Mouse (Mus musculus): ENCODE measurements around the gene Gck. TPM values are rescaled to one million over a fixed set of nuclear protein-coding genes. Genes with fewer than 3 reads are reported as not detected.

The Gck gene
- polyA plus RNA-seq, 1 experiment from 2014 or later, result 2.8 TPM

DNA sequence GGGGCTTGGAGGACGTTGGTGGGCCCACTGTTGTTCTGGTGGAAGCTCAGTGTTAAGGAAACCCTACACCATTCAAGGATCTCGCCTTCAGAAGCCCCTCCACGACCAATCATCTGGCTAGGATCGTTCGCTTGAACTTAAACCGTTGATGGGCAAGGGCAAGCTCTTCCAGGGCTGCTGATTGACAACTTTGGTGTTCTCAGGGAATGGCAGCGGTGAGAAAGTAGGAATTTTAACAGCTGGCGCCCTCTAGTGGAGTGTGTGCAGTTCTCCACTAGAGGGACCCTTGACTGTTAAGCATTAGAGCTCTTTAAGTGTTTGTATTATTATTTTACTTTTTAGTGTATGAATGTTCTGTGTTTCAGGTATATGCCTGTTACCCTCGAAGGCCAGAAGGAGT lies 63.7 kb downstream of the Gck start:
- peak; percentile 73 for DNase-seq (ENCODE audit: low spot score)
- H3K9me3 ChIP-seq, result no peaks in the 10 kb centered on the region
- H3K36me3 ChIP-seq (replicated peaks), result no peaks in the 10 kb centered on the region
- no peak overlapping the region for H3K4me3 ChIP-seq
- WGBS, result 19% methylated on average over 9 of the region's 9 CpGs
- no peaks in the 10 kb centered on the region for H3K27me3 ChIP-seq (replicated peaks; ENCODE audit: low read depth, poor library complexity, severe bottlenecking)
- H3K27ac ChIP-seq (replicated peaks), result peak overlapping the region; percentile 44; the same call in 1 of the 2 replicates
- peaks cover 44% of the 10 kb centered on the region for H3K4me1 ChIP-seq

DNA sequence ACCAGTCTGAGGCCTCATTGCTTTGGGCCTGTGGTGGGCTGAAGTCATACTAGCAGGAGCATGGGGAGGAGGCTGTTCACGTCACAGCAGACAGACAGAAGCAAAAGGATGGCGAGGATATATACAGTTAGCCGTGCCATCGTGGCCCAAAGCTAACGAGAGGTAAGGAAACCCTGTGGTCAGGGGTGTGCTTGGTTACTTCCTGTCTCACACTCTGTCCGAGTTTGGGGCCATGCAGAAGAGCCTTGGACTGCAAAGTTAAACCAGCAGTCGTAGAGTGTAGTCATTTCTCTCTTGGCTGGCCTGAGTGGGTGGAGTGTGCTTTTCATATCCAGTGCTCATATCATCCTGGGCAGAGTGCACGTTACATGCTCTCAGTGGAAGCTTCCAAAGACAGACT lies 67.4 kb downstream of the Gck start:
- H3K36me3 ChIP-seq (replicated peaks), result no peaks in the 10 kb centered on the region
- no peak overlapping the region for H3K4me3 ChIP-seq
- H3K4me1 ChIP-seq, result peaks cover 30% of the 10 kb centered on the region
- no peak overlapping the region for H3K27ac ChIP-seq (replicated peaks)
- no peaks in the 10 kb centered on the region for H3K9me3 ChIP-seq
- no peaks in the 10 kb centered on the region for H3K27me3 ChIP-seq (replicated peaks; ENCODE audit: low read depth, poor library complexity, severe bottlenecking)
- DNase-seq (ENCODE audit: low spot score), result no peak
- 84% methylated on average over 8 of the region's 8 CpGs for WGBS

DNA sequence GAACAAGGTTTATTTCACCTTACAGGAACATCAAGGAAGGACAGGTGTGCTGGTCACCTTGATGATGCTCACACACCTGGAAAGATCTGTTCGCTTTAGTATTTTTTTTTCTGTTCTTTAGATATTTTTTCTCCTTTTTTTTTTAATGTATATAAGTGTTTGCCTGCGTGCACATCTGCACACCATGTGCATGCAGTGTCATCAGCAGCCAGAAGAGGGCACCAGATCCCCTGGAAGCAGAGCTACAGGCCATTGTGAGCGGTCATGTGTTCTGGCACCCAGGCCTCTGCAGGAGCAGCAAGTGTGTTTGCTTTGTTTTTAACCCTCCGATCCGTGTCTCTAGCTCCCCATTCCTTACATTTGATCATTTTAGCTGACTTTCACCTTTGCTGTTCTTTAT lies 70.0 kb downstream of the Gck start:
- no peaks in the 10 kb centered on the region for H3K9me3 ChIP-seq
- peak; percentile 81 for DNase-seq (ENCODE audit: low spot score)
- peaks cover 19% of the 10 kb centered on the region for H3K36me3 ChIP-seq (replicated peaks)
- peaks cover 32% of the 10 kb centered on the region for H3K4me1 ChIP-seq
- H3K4me3 ChIP-seq, result no peak overlapping the region
- no peak overlapping the region for H3K27ac ChIP-seq (replicated peaks)
- no peaks in the 10 kb centered on the region for H3K27me3 ChIP-seq (replicated peaks; ENCODE audit: low read depth, poor library complexity, severe bottlenecking)
- WGBS, result 46% methylated on average over 5 of the region's 5 CpGs

DNA sequence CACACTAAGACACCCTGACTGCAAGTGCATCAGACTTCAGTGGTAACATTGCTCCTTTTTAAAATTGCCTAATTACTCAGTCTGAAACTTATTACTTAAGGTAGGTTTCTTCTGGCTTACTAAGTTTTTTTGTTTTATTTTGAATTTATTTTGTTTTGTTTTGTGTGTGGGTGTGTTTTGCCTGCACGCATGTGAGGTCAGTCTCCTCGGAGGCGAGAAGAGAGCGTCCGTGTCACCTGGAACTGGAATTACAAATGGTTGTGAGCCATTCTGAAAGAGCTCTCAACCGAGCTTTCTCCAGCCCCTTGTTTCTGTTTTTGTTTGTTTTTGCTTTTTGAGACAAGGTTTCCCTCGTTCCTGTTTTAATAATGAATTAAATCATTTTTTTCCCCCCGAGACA lies 71.2 kb downstream of the Gck start:
- H3K4me1 ChIP-seq, result peaks cover 32% of the 10 kb centered on the region
- peaks cover 31% of the 10 kb centered on the region for H3K36me3 ChIP-seq (replicated peaks)
- H3K4me3 ChIP-seq, result peak overlapping the region; percentile 77
- WGBS, result 55% methylated on average over 8 of the region's 8 CpGs
- peak overlapping the region; percentile 87 for H3K27ac ChIP-seq (replicated peaks)
- no peak for DNase-seq (ENCODE audit: low spot score)
- no peaks in the 10 kb centered on the region for H3K27me3 ChIP-seq (replicated peaks; ENCODE audit: low read depth, poor library complexity, severe bottlenecking)
- no peaks in the 10 kb centered on the region for H3K9me3 ChIP-seq

DNA sequence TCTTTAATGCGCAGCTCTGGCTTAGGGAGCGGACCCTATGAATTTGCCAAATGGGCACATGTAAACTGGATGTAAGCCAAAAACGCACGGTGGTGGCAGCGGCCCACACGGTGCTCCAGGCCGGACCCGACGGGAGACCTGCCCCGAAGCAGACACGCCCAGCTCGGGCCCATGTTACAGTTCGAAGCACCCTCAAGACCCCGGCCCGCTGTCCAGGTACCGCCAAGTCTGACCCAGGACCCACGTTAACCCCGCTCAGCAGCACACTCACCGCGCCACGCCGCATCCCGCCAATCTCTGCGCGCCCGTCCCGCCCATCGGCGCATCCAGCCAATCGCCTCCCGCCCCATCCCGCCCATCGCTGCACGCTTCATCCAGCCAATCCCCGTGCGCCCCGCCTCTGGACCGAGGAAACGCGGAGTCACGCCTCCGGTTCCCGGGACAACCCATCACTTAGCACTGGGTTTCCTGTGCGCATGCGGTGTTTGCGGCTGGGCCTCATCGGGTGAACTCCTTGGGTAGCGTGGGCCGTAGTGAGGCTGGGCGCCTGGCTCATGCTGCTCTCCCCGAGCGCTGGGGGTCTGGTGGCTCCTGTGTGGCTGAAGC lies 71.9 kb downstream of the Gck start, which contains the start of gene Pold2:
Pold2 (minus strand) TSS at position 372 of the 606 bp plus-strand sequence.
- under 1% methylated on average over 52 of the region's 52 CpGs for WGBS
- Histone ChIP-seq H3K27me3 (replicated peaks; ENCODE audit: low read depth, poor library complexity, severe bottlenecking) (no peaks in the 10 kb centered on the region), H3K4me1 (peaks cover 32% of the 10 kb centered on the region), H3K4me3 (peak within 1 kb of the TSS; percentile 77), H3K36me3 (replicated peaks) (peaks cover 38% of the 10 kb centered on the region), H3K9me3 (no peaks in the 10 kb centered on the region), H3K27ac (replicated peaks) (peak within 1 kb of the TSS; percentile 87)
- peak; percentile 99 for DNase-seq (ENCODE audit: low spot score)

DNA sequence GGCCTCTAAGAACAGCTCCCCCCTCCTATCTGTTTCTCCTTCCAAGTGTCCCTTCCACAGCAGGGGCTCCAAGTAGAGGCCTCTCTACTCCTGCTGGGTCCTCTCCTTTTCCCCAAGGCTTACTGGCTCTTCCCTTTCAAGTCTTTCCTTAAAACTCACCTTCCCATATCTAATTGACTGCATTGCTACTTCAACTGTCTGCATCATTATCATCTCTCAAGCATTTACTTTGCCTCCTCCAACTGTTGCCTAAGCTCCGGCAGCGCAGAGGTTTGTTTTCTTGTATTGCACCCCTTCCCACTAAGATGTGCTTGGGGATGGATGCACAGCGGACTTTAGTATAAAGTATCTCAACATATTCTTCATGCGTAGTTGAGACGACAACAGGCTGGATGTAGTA lies 72.5 kb downstream of the Gck start:
- Histone ChIP-seq H3K4me3 (peak overlapping the region; percentile 77), H3K27me3 (replicated peaks; ENCODE audit: low read depth, poor library complexity, severe bottlenecking) (no peaks in the 10 kb centered on the region), H3K4me1 (peaks cover 32% of the 10 kb centered on the region), H3K27ac (replicated peaks) (peak overlapping the region; percentile 87), H3K9me3 (no peaks in the 10 kb centered on the region), H3K36me3 (replicated peaks) (peaks cover 44% of the 10 kb centered on the region)
- peak; percentile 19 for DNase-seq (ENCODE audit: low spot score)
- WGBS, result 7% methylated on average over 5 of the region's 5 CpGs

DNA sequence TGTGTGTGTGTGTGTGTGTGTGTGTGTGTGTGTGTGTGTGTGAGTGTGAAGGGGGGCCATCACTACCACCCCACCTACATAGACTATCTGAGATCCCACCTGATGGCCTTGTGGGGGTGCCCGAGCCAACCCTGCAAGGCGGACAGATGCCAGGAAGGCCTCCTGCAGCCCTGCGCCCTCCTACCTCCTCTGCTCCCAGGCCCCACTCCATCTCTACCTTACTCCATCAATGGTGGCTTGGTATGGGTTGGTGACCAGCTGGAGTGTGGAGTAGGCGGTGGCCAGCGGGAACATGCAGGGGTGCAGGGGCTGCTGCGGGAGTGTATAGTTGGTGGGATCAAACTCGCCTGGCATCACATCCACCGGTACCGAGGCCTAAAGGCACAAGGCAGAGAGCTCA lies 76.7 kb downstream of the Gck start:
- Histone ChIP-seq H3K9me3 (no peaks in the 10 kb centered on the region), H3K4me1 (peaks cover 21% of the 10 kb centered on the region), H3K36me3 (replicated peaks) (peaks cover 86% of the 10 kb centered on the region), H3K4me3 (no peak overlapping the region), H3K27ac (replicated peaks) (no peak overlapping the region), H3K27me3 (replicated peaks; ENCODE audit: low read depth, poor library complexity, severe bottlenecking) (no peaks in the 10 kb centered on the region)
- DNase-seq (ENCODE audit: low spot score), result no peak
- WGBS, result 97% methylated on average over 9 of the region's 9 CpGs

DNA sequence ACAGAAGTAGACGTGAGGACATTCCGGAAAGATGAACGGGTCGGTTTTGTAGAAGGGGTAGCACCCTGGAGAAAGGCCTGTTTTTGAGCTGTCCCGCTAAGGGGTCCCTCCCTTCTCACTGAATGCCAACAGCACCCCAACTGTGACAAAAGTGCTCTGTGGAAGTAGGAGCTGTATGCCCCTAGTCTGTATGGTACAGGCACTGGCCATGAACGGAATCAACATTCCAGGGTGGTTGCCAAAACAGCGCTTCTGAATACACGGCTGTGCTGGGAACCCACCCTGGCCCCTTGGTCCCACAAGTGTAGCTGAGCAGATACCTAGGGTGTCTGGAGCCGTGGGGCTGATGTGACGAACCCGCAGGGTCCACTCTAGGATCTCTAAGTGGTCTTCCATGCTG lies 77.2 kb downstream of the Gck start:
- DNase-seq (ENCODE audit: low spot score), result no peak
- H3K4me1 ChIP-seq, result peaks cover 21% of the 10 kb centered on the region
- H3K9me3 ChIP-seq, result no peaks in the 10 kb centered on the region
- H3K27me3 ChIP-seq (replicated peaks; ENCODE audit: low read depth, poor library complexity, severe bottlenecking), result no peaks in the 10 kb centered on the region
- peaks cover 91% of the 10 kb centered on the region for H3K36me3 ChIP-seq (replicated peaks)
- H3K27ac ChIP-seq (replicated peaks), result no peak overlapping the region
- WGBS, result 94% methylated on average over 11 of the region's 11 CpGs
- no peak overlapping the region for H3K4me3 ChIP-seq

DNA sequence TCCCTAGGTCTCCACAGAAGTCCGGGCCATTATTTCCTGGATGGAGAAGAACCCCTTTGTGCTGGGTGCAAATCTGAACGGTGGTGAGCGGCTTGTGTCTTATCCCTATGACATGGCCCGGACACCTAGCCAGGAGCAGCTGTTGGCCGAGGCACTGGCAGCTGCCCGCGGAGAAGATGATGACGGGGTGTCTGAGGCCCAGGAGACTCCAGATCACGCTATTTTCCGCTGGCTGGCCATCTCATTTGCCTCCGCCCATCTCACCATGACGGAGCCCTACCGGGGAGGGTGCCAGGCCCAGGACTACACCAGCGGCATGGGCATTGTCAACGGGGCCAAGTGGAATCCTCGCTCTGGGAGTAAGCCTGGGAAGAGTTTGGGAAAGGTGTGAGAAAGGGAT lies 79.8 kb downstream of the Gck start:
- H3K4me3 ChIP-seq, result no peak overlapping the region
- peaks cover 77% of the 10 kb centered on the region for H3K36me3 ChIP-seq (replicated peaks)
- no peaks in the 10 kb centered on the region for H3K9me3 ChIP-seq
- 92% methylated on average over 16 of the region's 16 CpGs for WGBS
- H3K27me3 ChIP-seq (replicated peaks; ENCODE audit: low read depth, poor library complexity, severe bottlenecking), result no peaks in the 10 kb centered on the region
- H3K4me1 ChIP-seq, result no peaks in the 10 kb centered on the region
- no peak for DNase-seq (ENCODE audit: low spot score)
- no peak overlapping the region for H3K27ac ChIP-seq (replicated peaks)

DNA sequence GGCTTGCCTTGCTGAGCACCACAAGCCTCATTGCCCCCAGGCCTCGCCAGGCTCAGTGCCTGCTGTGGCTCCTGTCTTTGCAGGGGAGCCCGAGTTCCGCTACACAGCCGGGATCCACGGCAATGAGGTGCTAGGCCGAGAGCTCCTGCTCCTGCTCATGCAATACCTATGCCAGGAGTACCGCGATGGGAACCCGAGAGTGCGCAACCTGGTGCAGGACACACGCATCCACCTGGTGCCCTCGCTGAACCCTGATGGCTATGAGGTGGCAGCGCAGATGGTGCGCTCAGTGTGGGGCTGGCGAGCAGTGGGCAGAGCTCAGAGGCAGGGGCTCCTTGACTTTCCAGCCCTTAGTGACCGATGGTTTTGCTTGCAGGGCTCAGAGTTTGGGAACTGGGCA lies 80.5 kb downstream of the Gck start:
- WGBS, result 93% methylated on average over 16 of the region's 16 CpGs
- peaks cover 74% of the 10 kb centered on the region for H3K36me3 ChIP-seq (replicated peaks)
- H3K27me3 ChIP-seq (replicated peaks; ENCODE audit: low read depth, poor library complexity, severe bottlenecking), result peaks cover 5% of the 10 kb centered on the region
- no peak overlapping the region for H3K4me3 ChIP-seq
- H3K4me1 ChIP-seq, result no peaks in the 10 kb centered on the region
- DNase-seq (ENCODE audit: low spot score), result no peak
- H3K27ac ChIP-seq (replicated peaks), result no peak overlapping the region
- H3K9me3 ChIP-seq, result no peaks in the 10 kb centered on the region

DNA sequence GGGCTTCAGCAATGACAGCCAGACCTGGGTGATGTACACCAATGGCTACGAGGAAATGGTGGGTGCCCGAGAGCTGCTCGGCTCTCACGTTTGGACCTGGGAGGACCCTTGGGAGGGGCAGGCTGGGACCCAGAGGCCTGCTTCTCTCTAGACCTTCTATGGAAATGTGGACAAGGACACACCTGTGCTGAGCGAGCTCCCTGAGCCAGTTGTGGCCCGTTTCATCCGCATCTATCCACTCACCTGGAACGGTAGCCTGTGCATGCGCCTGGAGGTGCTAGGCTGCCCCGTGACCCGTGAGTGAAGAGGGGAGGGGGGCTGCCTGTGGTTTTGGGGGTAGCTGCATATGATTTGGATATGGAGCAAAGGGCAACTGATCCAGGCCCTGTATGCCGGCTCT lies 81.6 kb downstream of the Gck start:
- DNase-seq (ENCODE audit: low spot score), result no peak
- H3K4me3 ChIP-seq, result no peak overlapping the region
- peaks cover 64% of the 10 kb centered on the region for H3K36me3 ChIP-seq (replicated peaks)
- WGBS, result 91% methylated on average over 12 of the region's 12 CpGs
- H3K4me1 ChIP-seq, result peaks cover under 1% of the 10 kb centered on the region; the same call in 1 of the 2 replicates
- H3K9me3 ChIP-seq, result no peaks in the 10 kb centered on the region
- H3K27ac ChIP-seq (replicated peaks), result no peak overlapping the region
- peaks cover 15% of the 10 kb centered on the region for H3K27me3 ChIP-seq (replicated peaks; ENCODE audit: low read depth, poor library complexity, severe bottlenecking)

DNA sequence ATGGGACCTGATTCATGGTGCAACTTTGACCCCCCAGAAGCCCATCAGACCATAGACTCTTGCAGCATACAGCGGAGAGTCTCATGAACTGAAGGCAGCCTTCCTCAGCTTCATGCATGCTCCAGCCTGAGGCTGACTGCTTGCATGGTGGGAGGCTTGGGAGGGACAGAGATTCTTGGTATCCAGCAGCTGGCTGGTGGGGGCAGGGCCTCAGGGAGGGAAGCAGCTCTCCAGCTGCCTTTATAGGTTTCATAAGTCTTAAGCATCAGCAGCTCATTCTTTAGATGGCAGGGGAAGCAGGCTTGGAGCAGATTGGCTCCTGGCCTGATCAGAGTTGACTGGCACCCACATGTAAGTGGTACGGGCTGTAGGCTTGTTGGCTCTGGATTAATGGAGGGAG lies 82.7 kb downstream of the Gck start:
- Histone ChIP-seq H3K4me1 (peaks cover 12% of the 10 kb centered on the region), H3K36me3 (replicated peaks) (peaks cover 53% of the 10 kb centered on the region), H3K4me3 (no peak overlapping the region), H3K27ac (replicated peaks) (no peak overlapping the region), H3K27me3 (replicated peaks; ENCODE audit: low read depth, poor library complexity, severe bottlenecking) (peaks cover 26% of the 10 kb centered on the region), H3K9me3 (no peaks in the 10 kb centered on the region)
- 85% methylated on average over 2 of the region's 2 CpGs for WGBS
- no peak for DNase-seq (ENCODE audit: low spot score)

DNA sequence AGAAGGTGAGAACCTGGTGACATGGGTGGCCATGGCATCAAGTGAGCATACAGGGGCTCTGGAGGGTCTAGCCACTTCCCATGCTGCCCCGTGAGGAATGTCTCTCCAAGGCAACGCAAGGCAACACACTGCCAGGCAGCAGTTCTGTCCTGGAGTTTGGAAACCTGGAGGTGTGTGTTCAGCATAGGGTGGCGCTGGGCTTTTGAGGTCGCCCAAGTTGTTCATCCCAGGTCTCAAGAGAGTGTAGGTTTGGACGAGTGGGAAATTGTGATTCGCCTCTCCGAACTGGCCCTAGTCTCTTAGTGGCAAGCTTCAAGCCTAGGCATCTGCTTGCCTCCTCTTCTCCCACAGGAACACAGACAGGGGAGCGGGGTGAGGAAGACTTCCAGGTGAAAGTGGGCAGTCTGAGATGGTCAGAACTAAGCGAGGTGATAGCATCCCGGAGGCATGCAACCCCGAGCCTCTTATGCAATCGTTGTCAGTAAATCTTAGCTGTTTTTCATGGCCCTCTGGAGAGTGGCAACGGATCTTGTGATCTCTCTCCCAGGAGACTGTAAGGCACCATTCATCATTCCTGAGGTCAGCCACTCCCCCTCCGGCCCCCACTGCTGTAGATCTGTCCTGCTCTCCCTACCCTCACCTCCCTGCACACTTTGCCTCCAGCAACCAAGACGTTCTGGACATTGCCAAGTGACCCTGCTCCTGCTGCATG lies 87.3 kb downstream of the Gck start:
- H3K4me1 ChIP-seq, result peaks cover 24% of the 10 kb centered on the region
- peaks cover 57% of the 10 kb centered on the region for H3K27me3 ChIP-seq (replicated peaks; ENCODE audit: low read depth, poor library complexity, severe bottlenecking)
- H3K36me3 ChIP-seq (replicated peaks), result peaks cover 7% of the 10 kb centered on the region
- no peak for DNase-seq (ENCODE audit: low spot score)
- peak overlapping the region; percentile 60 for H3K4me3 ChIP-seq
- WGBS, result 21% methylated on average over 15 of the region's 15 CpGs
- H3K27ac ChIP-seq (replicated peaks), result no peak overlapping the region
- H3K9me3 ChIP-seq, result no peaks in the 10 kb centered on the region

Data from embryonic facial prominence, embryonic 10.5 days (tissue).